Mouse (Mus musculus) MEL (cell line): ENCODE measurements around the gene Ehd2. TPM values are rescaled to one million over a fixed set of nuclear protein-coding genes. Genes with fewer than 3 reads are reported as not detected.
A peak's percentile ranks its signal among the peaks of the same experiment; 100 is the strongest.

Source experiments
- DNase-seq: peaks from one replicate; pipeline ENCODE4 v3.0.0; 2011; ENCODE audit warnings: low read depth, low spot score
- H3K27ac ChIP-seq: 2 replicates; pipeline ENCODE4 v1.5.1; 2012; ENCODE audit warnings: low read depth, mild to moderate bottlenecking, control low read depth, low read length, moderate library complexity; ENCODE audit not compliant: control insufficient read depth
- H3K27me3 ChIP-seq, 2 experiments: fragments of 150-350 bp in 1 of 2; sonication (generic) in 1 of 2; 2 replicates each; pipeline ENCODE4 v1.6.1; 2012; ENCODE audit warnings: low read length in 2 of 2, mild to moderate bottlenecking in 2 of 2, improper control_type of control experiment in 1 of 2, moderate library complexity in 1 of 2; ENCODE audit not compliant: insufficient read depth in 2 of 2, control insufficient read depth in 1 of 2
- H3K36me3 ChIP-seq, 2 experiments: 2 replicates each; pipeline ENCODE4 v1.6.1; 2012 to 2014; ENCODE audit warnings: low read length in 2 of 2, improper control_type of control experiment in 1 of 2, inconsistent platforms in 1 of 2, mild to moderate bottlenecking in 1 of 2; ENCODE audit not compliant: insufficient read depth in 2 of 2, control insufficient read depth in 1 of 2
- H3K4me1 ChIP-seq, 2 experiments: fragments of 150-350 bp in 1 of 2; sonication (generic) in 1 of 2; 2 replicates each; pipeline ENCODE4 v1.6.1; 2012; ENCODE audit warnings: low read length in 2 of 2, improper control_type of control experiment in 1 of 2, mild to moderate bottlenecking in 1 of 2; ENCODE audit not compliant: insufficient read depth in 2 of 2, control insufficient read depth in 1 of 2
- H3K4me3 ChIP-seq, 2 experiments: fragments of 150-350 bp in 1 of 2; sonication (generic) in 1 of 2; 2 replicates each; pipeline ENCODE4 v1.5.1; 2012; ENCODE audit warnings: low read depth in 2 of 2, low read length in 2 of 2, mild to moderate bottlenecking in 2 of 2, moderate library complexity in 2 of 2, control low read depth in 1 of 2, improper control_type of control experiment in 1 of 2; ENCODE audit not compliant: control insufficient read depth in 1 of 2, insufficient read depth in 1 of 2
- H3K79me2 ChIP-seq: 2 replicates; pipeline ENCODE4 v1.6.1; 2012; ENCODE audit warnings: mild to moderate bottlenecking, low read length, moderate library complexity; ENCODE audit not compliant: control insufficient read depth, poor library complexity, insufficient read depth
- H3K9ac ChIP-seq: 2 replicates; pipeline ENCODE4 v1.6.1; 2012; ENCODE audit warnings: low read depth, mild to moderate bottlenecking, control low read depth, low read length, moderate library complexity; ENCODE audit not compliant: control insufficient read depth, poor library complexity, severe bottlenecking
- H3K9me3 ChIP-seq: fragments of 150-350 bp; sonication (generic); replicated peaks from 2 replicates; pipeline ENCODE4 v1.6.1; 2012; ENCODE audit warnings: mild to moderate bottlenecking, low read length, improper control_type of control experiment, moderate library complexity; ENCODE audit not compliant: insufficient read depth
- BHLHE40 ChIP-seq: IDR thresholded peaks from 2 replicates; pipeline ENCODE4 v1.6.1; 2012; ENCODE audit warnings: low read depth, mild to moderate bottlenecking, inconsistent platforms, low read length, improper control_type of control experiment, borderline replicate concordance
- CHD1 ChIP-seq: IDR thresholded peaks from 2 replicates; pipeline ENCODE4 v1.6.1; 2012; ENCODE audit warnings: low read depth, mild to moderate bottlenecking, inconsistent platforms, low read length, improper control_type of control experiment
- CTCF ChIP-seq, 3 experiments: IDR thresholded peaks in 2 of 3; conservative IDR thresholded peaks in 1 of 3; 2 replicates each; pipeline ENCODE4 v1.5.1; 2011 to 2012; ENCODE audit warnings: low read length in 3 of 3, low read depth in 2 of 3, mild to moderate bottlenecking in 2 of 3, improper control_type of control experiment in 1 of 3, inconsistent platforms in 1 of 3, mixed read lengths in 1 of 3, moderate library complexity in 1 of 3; ENCODE audit not compliant: control insufficient read depth in 1 of 3, insufficient read depth in 1 of 3, poor library complexity in 1 of 3, severe bottlenecking in 1 of 3
- EP300 ChIP-seq, 2 experiments: IDR thresholded peaks; 2 replicates each; pipeline ENCODE4 v1.6.1; 2011; ENCODE audit warnings: improper control_type of control experiment in 2 of 2, low read length in 2 of 2, low read depth in 1 of 2, mild to moderate bottlenecking in 1 of 2
- ETS1 ChIP-seq: IDR thresholded peaks from 2 replicates; pipeline ENCODE4 v1.6.1; 2012; ENCODE audit warnings: low read depth, mild to moderate bottlenecking, inconsistent platforms, low read length, improper control_type of control experiment, moderate library complexity
- GATA1 ChIP-seq: IDR thresholded peaks from 2 replicates; pipeline ENCODE4 v1.6.1; 2011; ENCODE audit warnings: low read depth, low read length, improper control_type of control experiment
- JUND ChIP-seq: IDR thresholded peaks from 2 replicates; pipeline ENCODE4 v1.6.1; 2011; ENCODE audit warnings: low read depth, mild to moderate bottlenecking, improper control_type of control experiment, low read length
- KAT2A ChIP-seq: conservative IDR thresholded peaks from 2 replicates; pipeline ENCODE4 v1.6.1; 2012; ENCODE audit warnings: low read depth, low read length, improper control_type of control experiment, inconsistent platforms
- MAFK ChIP-seq: IDR thresholded peaks from 2 replicates; pipeline ENCODE4 v1.6.1; 2011; ENCODE audit warnings: low read depth, mild to moderate bottlenecking, low read length, improper control_type of control experiment, borderline replicate concordance
- MAX ChIP-seq: IDR thresholded peaks from 2 replicates; pipeline ENCODE4 v1.6.1; 2011; ENCODE audit warnings: low read length, improper control_type of control experiment
- MXI1 ChIP-seq: IDR thresholded peaks from 2 replicates; pipeline ENCODE4 v1.6.1; 2011; ENCODE audit warnings: mild to moderate bottlenecking, low read depth, low read length, improper control_type of control experiment
- MYB ChIP-seq: IDR thresholded peaks from 2 replicates; pipeline ENCODE4 v1.6.1; 2011; ENCODE audit warnings: mild to moderate bottlenecking, low read depth, low read length, improper control_type of control experiment
- MYC ChIP-seq: IDR thresholded peaks from 2 replicates; pipeline ENCODE4 v1.6.1; 2011; ENCODE audit warnings: low read depth, mild to moderate bottlenecking, low read length, improper control_type of control experiment, moderate library complexity
- NELFE ChIP-seq: IDR thresholded peaks from 2 replicates; pipeline ENCODE4 v1.6.1; 2011; ENCODE audit warnings: low read depth, low read length, improper control_type of control experiment
- NRF1 ChIP-seq: IDR thresholded peaks from 2 replicates; pipeline ENCODE4 v1.6.1; 2014; ENCODE audit warnings: low read depth, mild to moderate bottlenecking, inconsistent platforms, low read length, improper control_type of control experiment, moderate library complexity; ENCODE audit not compliant: poor library complexity, insufficient read depth, severe bottlenecking
- POLR2A ChIP-seq, 2 experiments: IDR thresholded peaks; 2 replicates each; pipeline ENCODE4 v1.6.1; 2011 to 2012; ENCODE audit warnings: low read length in 2 of 2, mild to moderate bottlenecking in 2 of 2, control low read depth in 1 of 2, improper control_type of control experiment in 1 of 2, low read depth in 1 of 2, moderate library complexity in 1 of 2; ENCODE audit not compliant: control insufficient read depth in 1 of 2, insufficient read depth in 1 of 2, poor library complexity in 1 of 2
- POLR2AphosphoS2 ChIP-seq: IDR thresholded peaks from 2 replicates; pipeline ENCODE4 v1.6.1; 2011; ENCODE audit warnings: low read length, improper control_type of control experiment
- POLR2AphosphoS5 ChIP-seq: IDR thresholded peaks from 2 replicates; pipeline ENCODE4 v1.6.1; 2012; ENCODE audit warnings: low read depth, borderline replicate concordance, mild to moderate bottlenecking, inconsistent platforms, low read length, moderate library complexity, mixed read lengths
- RCOR1 ChIP-seq: IDR thresholded peaks from 2 replicates; pipeline ENCODE4 v1.6.1; 2012; ENCODE audit warnings: low read depth, mild to moderate bottlenecking, inconsistent platforms, low read length, improper control_type of control experiment
- SIN3A ChIP-seq: IDR thresholded peaks from 2 replicates; pipeline ENCODE4 v1.6.1; 2012; ENCODE audit warnings: low read length, improper control_type of control experiment, inconsistent platforms
- TAL1 ChIP-seq: IDR thresholded peaks from 2 replicates; pipeline ENCODE4 v1.6.1; 2012; ENCODE audit warnings: mild to moderate bottlenecking, inconsistent platforms, low read length, moderate library complexity, mixed read lengths
- TBP ChIP-seq: IDR thresholded peaks from 2 replicates; pipeline ENCODE4 v1.8.0; 2011; ENCODE audit warnings: low read depth, low read length, improper control_type of control experiment
- TCF12 ChIP-seq: IDR thresholded peaks from 2 replicates; pipeline ENCODE4 v1.6.1; 2014; ENCODE audit warnings: low read depth, mild to moderate bottlenecking, inconsistent platforms, low read length, improper control_type of control experiment, moderate library complexity
- USF2 ChIP-seq, 2 experiments: IDR thresholded peaks; 2 replicates each; pipeline ENCODE4 v1.6.1; 2011 to 2012; ENCODE audit warnings: improper control_type of control experiment in 2 of 2, low read length in 2 of 2, borderline replicate concordance in 1 of 2, inconsistent platforms in 1 of 2, low read depth in 1 of 2, mild to moderate bottlenecking in 1 of 2; ENCODE audit not compliant: insufficient read depth in 1 of 2
- ZMIZ1 ChIP-seq: IDR thresholded peaks from 2 replicates; pipeline ENCODE4 v1.6.1; 2012; ENCODE audit warnings: low read depth, mild to moderate bottlenecking, inconsistent platforms, low read length, improper control_type of control experiment, moderate library complexity
- ZNF384 ChIP-seq: IDR thresholded peaks from 2 replicates; pipeline ENCODE4 v1.6.1; 2012; ENCODE audit warnings: low read depth, mild to moderate bottlenecking, inconsistent platforms, low read length, improper control_type of control experiment
- polyA plus RNA-seq, 2 experiments: library from polyadenylated mRNA; stranded (reverse) in 1 of 2; unstranded in 1 of 2; fragments of >175 nt in 1 of 2; fragments of >200 nt in 1 of 2; gene quantifications; 2 replicates each; pipeline versions ENCODE4 v1.2.1 to v1.2.4; 2012; ENCODE audit warnings: low replicate concordance in 2 of 2, low read depth in 1 of 2; ENCODE audit not compliant: insufficient read length in 2 of 2, insufficient read depth in 1 of 2, missing spikeins in 1 of 2
- total RNA-seq: library from RNA; depleted of rRNA; stranded (reverse); fragments of 300-350 nt; gene quantifications from 2 replicates; pipeline ENCODE4 v1.2.3, GENCODE M21; 2012

The Ehd2 gene
- total and polyA plus RNA-seq, 3 experiments, result 3.2 to 6.2 TPM; not detected in 1

DNA sequence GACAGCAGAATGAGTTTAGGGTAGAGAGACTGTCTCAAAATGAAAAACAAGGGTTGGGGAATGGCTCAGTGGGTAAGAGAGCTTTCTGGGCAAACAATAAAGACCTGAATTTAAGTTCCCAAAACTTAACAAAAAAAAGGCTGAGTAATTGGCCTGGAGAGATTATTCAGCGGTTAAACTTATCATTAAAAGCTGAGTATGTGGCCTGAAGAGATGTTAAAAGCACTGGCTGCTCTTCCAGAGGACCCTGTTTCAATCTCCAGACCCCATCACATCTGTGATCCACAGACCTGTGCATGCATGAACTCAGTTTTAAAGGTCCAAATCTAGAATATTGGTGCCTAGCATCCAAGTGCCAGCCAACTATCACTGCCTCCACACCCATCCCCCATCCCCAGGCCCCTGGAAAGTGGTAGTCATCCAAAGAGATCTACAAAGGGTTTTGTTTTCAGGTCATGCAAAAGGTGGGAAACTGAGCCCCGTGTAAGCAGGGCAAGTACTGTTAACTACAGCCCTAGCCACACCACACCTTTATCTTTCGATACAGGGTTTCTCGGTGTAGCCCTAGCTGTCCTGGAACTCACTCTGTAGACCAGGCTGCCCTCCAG is 19.6 kb downstream of the Ehd2 start:
- DNase-seq, result peak; percentile 74
- Histone ChIP-seq H3K27me3 (no peaks in the 10 kb centered on the region), H3K4me1 (peaks cover 7 to 45% of the 10 kb centered on the region in 2 experiments), H3K4me3 (peak overlapping the region; percentile 2 to 54; a peak in 3 of 4 replicates), H3K9ac (peak overlapping the region; percentile 68), H3K9me3 (no peaks in the 10 kb centered on the region), H3K36me3 (peaks cover 2 to 49% of the 10 kb centered on the region in 2 experiments; a peak in 3 of 4 replicates), H3K79me2 (peaks cover 25% of the 10 kb centered on the region), H3K27ac (peak overlapping the region; percentile 97)
- TF ChIP-seq GATA1, result peak; percentile 90
- TF ChIP-seq ZMIZ1, result no peak
- TF ChIP-seq ETS1, result peak; percentile 79; the same call in 1 of the 2 replicates
- 0 out of 2 replicates have a peak, but pooled peaks have one; percentile 44 for TF ChIP-seq JUND
- peak; percentile 55 for TF ChIP-seq MYB
- peak; percentile 89 to 93 for TF ChIP-seq EP300 (IDR thresholded peaks at IDR 0.05; ENCODE audit: low read depth in 1 of 2, low read length in 2 of 2)
- TF ChIP-seq MAX, result no peak
- peak; percentile 78 for TF ChIP-seq RCOR1
- peak; percentile 82 for TF ChIP-seq ZNF384
- peak; percentile 31; the same call in 1 of the 2 replicates for TF ChIP-seq SIN3A
- peak; percentile 23; the same call in 1 of the 2 replicates for TF ChIP-seq MYC
- peak; percentile 71 for TF ChIP-seq TAL1
- TF ChIP-seq TCF12, result peak; percentile 89
- TF ChIP-seq POLR2A (IDR thresholded peaks at IDR 0.05; ENCODE audit: control insufficient read depth in 1 of 2, insufficient read depth in 1 of 2, low read depth in 1 of 2, low read length in 2 of 2, poor library complexity in 1 of 2), result no peak

- Histone ChIP-seq H3K9me3 (no peaks in the 10 kb centered on the region), H3K27me3 (no peaks in the 10 kb centered on the region), H3K9ac (peak within 1 kb of the TSS; percentile 98), H3K36me3 (peaks cover 4 to 38% of the 10 kb centered on the region in 2 experiments; a peak in 3 of 4 replicates), H3K4me1 (peaks cover 7 to 33% of the 10 kb centered on the region in 2 experiments), H3K27ac (peak within 1 kb of the TSS; percentile 97), H3K79me2 (peaks cover 25% of the 10 kb centered on the region), H3K4me3 (peak within 1 kb of the TSS; percentile 96 to 98)
- peak; percentile 99 for DNase-seq
- TF ChIP-seq POLR2AphosphoS5 (no peak), KAT2A (peak; percentile 74), NRF1 (peak; percentile 45; the same call in 1 of the 2 replicates), POLR2AphosphoS2 (peak; percentile 77; the same call in 1 of the 2 replicates), NELFE (peak; percentile 87), ZMIZ1 (no peak), BHLHE40 (peak; percentile 85), CTCF (IDR thresholded peaks at IDR 0.05 in 2 of 3, conservative IDR thresholded peaks at IDR 0.05 in 1 of 3; ENCODE audit: control insufficient read depth in 1 of 3, insufficient read depth in 1 of 3, low read depth in 2 of 3, low read length in 3 of 3, poor library complexity in 1 of 3, severe bottlenecking in 1 of 3) (no peak), RCOR1 (no peak), MXI1 (peak; percentile 75), JUND (no peak), EP300 (IDR thresholded peaks at IDR 0.05; ENCODE audit: low read depth in 1 of 2, low read length in 2 of 2) (no peak; a peak in 2 of 4 replicates), MAFK (no peak), TAL1 (no peak), MAX (peak; percentile 23; the same call in 1 of the 2 replicates), TBP (peak; percentile 85), CHD1 (no peak), USF2 (IDR thresholded peaks at IDR 0.05; ENCODE audit: borderline replicate concordance in 1 of 2, insufficient read depth in 1 of 2, low read depth in 1 of 2, low read length in 2 of 2) (no peak), ZNF384 (no peak), POLR2A (IDR thresholded peaks at IDR 0.05; ENCODE audit: control insufficient read depth in 1 of 2, insufficient read depth in 1 of 2, low read depth in 1 of 2, low read length in 2 of 2, poor library complexity in 1 of 2) (peak; percentile 63 to 87; a peak in 3 of 4 replicates), ETS1 (peak; percentile 82)
Observed at GRCm38 (mm10) chr7:15945721-15946536, 21.4 kb downstream of the Ehd2 start, which contains the start of gene Nop53. TSS of gene Nop53 (minus strand) at chr7:15946074.
